Mouse (Mus musculus): Measurements from ENCODE around the gene Csnk1e. TPM values are rescaled to one million over a fixed set of nuclear protein-coding genes. Genes with fewer than 3 reads are reported as not detected.

Csnk1e gene
- total RNA-seq, 2 experiments from 2014 or later, result 69.2 to 80.6 TPM

GRCm38 (mm10) chr15:79428616-79429015 is 26.8 kb downstream of the Csnk1e start:
- no peak for DNase-seq (ENCODE audit: low spot score in 2 of 2)

- no peak for DNase-seq (ENCODE audit: low spot score in 2 of 2)
Measured at GRCm38 (mm10) chr15:79427516-79427915, 27.9 kb downstream of the Csnk1e start.

- peak in 1 of 2 experiments; percentile 20 for DNase-seq (ENCODE audit: low spot score in 2 of 2)
Measured at GRCm38 (mm10) chr15:79425516-79425915, 29.9 kb downstream of the Csnk1e start.

GRCm38 (mm10) chr15:79424602-79425001 is 30.8 kb downstream of the Csnk1e start:
- peak in 1 of 2 experiments; percentile 64 for DNase-seq (ENCODE audit: low spot score in 2 of 2)

GRCm38 (mm10) chr15:79422715-79423243 is 32.6 kb downstream of the Csnk1e start:
- DNase-seq (ENCODE audit: low spot score in 2 of 2), result no peak

GRCm38 (mm10) chr15:79418677-79419076 is 36.7 kb downstream of the Csnk1e start:
- DNase-seq (ENCODE audit: low spot score in 2 of 2), result no peak

GRCm38 (mm10) chr15:79418265-79418664 is 37.1 kb downstream of the Csnk1e start:
- DNase-seq (ENCODE audit: low spot score in 2 of 2), result no peak

GRCm38 (mm10) chr15:79417379-79417778 is 38.0 kb downstream of the Csnk1e start:
- DNase-seq (ENCODE audit: low spot score in 2 of 2), result no peak

- DNase-seq (ENCODE audit: low spot score in 2 of 2), result no peak
Measured at GRCm38 (mm10) chr15:79416460-79417085, 38.8 kb downstream of the Csnk1e start.

- DNase-seq (ENCODE audit: low spot score in 2 of 2), result no peak
Measured at GRCm38 (mm10) chr15:79414513-79414912, 40.9 kb downstream of the Csnk1e start.

- no peak for DNase-seq (ENCODE audit: low spot score in 2 of 2)
Measured at GRCm38 (mm10) chr15:79413802-79414201, 41.6 kb downstream of the Csnk1e start.

GRCm38 (mm10) chr15:79413201-79413600 is 42.2 kb downstream of the Csnk1e start:
- no peak for DNase-seq (ENCODE audit: low spot score in 2 of 2)

- DNase-seq (ENCODE audit: low spot score in 2 of 2), result no peak
Measured at GRCm38 (mm10) chr15:79411363-79412065, 43.9 kb downstream of the Csnk1e start.

GRCm38 (mm10) chr15:79409077-79409573 is 46.2 kb downstream of the Csnk1e start:
- no peak for DNase-seq (ENCODE audit: low spot score in 2 of 2)

GRCm38 (mm10) chr15:79406564-79406963 is 48.8 kb downstream of the Csnk1e start:
- no peak for DNase-seq (ENCODE audit: low spot score in 2 of 2)

- no peak for DNase-seq (ENCODE audit: low spot score in 2 of 2)
Measured at GRCm38 (mm10) chr15:79404277-79404676, 51.1 kb downstream of the Csnk1e start.

- no peak for DNase-seq (ENCODE audit: low spot score in 2 of 2)
Measured at GRCm38 (mm10) chr15:79403763-79404210, 51.6 kb downstream of the Csnk1e start.

GRCm38 (mm10) chr15:79402836-79403762 is 52.3 kb downstream of the Csnk1e start, which contains the start of gene Tmem184b:
Gene Tmem184b, minus strand, starts transcription at chr15:79403569.
- peak; percentile 91 to 93 for DNase-seq (ENCODE audit: low spot score in 2 of 2)

GRCm38 (mm10) chr15:79402176-79402575 is 53.2 kb downstream of the Csnk1e start:
- no peak for DNase-seq (ENCODE audit: low spot score in 2 of 2)

- no peak for DNase-seq (ENCODE audit: low spot score in 2 of 2)
Measured at GRCm38 (mm10) chr15:79400975-79401365, 54.4 kb downstream of the Csnk1e start.

Measured in adrenal gland, adult 18-20 months (tissue).